In genomic region chr1:95664321-95664825, GRCm38 (mm10) we compare ENCODE assay signal across 8 mouse cellular contexts. TPM values are rescaled to one million over a fixed set of nuclear protein-coding genes. Genes with fewer than 3 reads are reported as not detected.
DNase-seq lines count a peak whose midpoint lies in the region; ATAC-seq and TF ChIP-seq lines count a peak whose summit lies in the region.

No protein-coding gene starts in this region.

- no peak for ATAC-seq in liver, embryonic 11.5 days (replicated peaks; ENCODE audit: low FRiP score)
- peak; percentile 3 to 8; a peak in 3 of 4 replicates for ATAC-seq in hematopoietic stem cell, adult 5-6 weeks (replicated peaks in 1 of 2; ENCODE audit: insufficient read depth in 1 of 2, low FRiP score in 2 of 2, low TSS enrichment in 1 of 2, low read depth in 1 of 2, poor library complexity in 2 of 2, severe bottlenecking in 2 of 2)

- no peak overlapping the region for H3K4me3 ChIP-seq in liver, embryonic 11.5 days (ENCODE audit: low read depth, low read length)
- H3K4me3 ChIP-seq in cortical plate, adult 2 months (ENCODE audit: insufficient read depth, low read length), result peak overlapping the region; percentile 46
- peak overlapping the region; percentile 77; the same call in 1 of the 2 replicates for H3K4me3 ChIP-seq in macrophage (ENCODE audit: inconsistent target)
- peak overlapping the region; percentile 46 for H3K4me3 ChIP-seq in thymus, adult 2 months (ENCODE audit: control insufficient read depth, insufficient read depth, low read length)

- TF ChIP-seq CTCF in cortical plate, adult 2 months (IDR thresholded peaks at IDR 0.05; ENCODE audit: extremely low read depth, insufficient read depth, low read length), result 0 out of 2 replicates have a peak, but pooled peaks have one; percentile 23
- TF ChIP-seq CTCF in thymus, adult 2 months (IDR thresholded peaks at IDR 0.05; ENCODE audit: borderline replicate concordance, control insufficient read depth, extremely low read depth, insufficient read depth, low read length, poor library complexity), result 0 out of 2 replicates have a peak, but pooled peaks have one; percentile 13

- H3K27me3 ChIP-seq in liver, embryonic 11.5 days (replicated peaks; ENCODE audit: control insufficient read depth, insufficient read depth, low read length), result peaks cover 4% of the 10 kb centered on the region; the same call in 1 of the 2 replicates
- H3K27me3 ChIP-seq in thymus, adult 2 months (ENCODE audit: control insufficient read depth, insufficient read depth, low read length), result no peaks in the 10 kb centered on the region

- 31% methylated on average over 4 of the region's 4 CpGs for WGBS in liver, embryonic 11.5 days
- 5% methylated on average over 4 of the region's 4 CpGs for WGBS in macrophage (ENCODE audit: missing documents)
- WGBS in thymus, adult 2 months, result 6% methylated on average over 4 of the region's 4 CpGs

- no peak overlapping the region for H3K9ac ChIP-seq in liver, embryonic 11.5 days (ENCODE audit: low read depth, low read length)

- no peaks in the 10 kb centered on the region for H3K36me3 ChIP-seq in liver, embryonic 11.5 days (ENCODE audit: control insufficient read depth, insufficient read depth, low read length)
- no peaks in the 10 kb centered on the region for H3K36me3 ChIP-seq in macrophage (ENCODE audit: inconsistent target)
- 0 out of 2 replicates have a peak, but pooled peaks cover 3% of the 10 kb centered on the region for H3K36me3 ChIP-seq in thymus, adult 2 months (ENCODE audit: control insufficient read depth, insufficient read depth, low read length)

- H3K79me2 ChIP-seq in macrophage (ENCODE audit: inconsistent target), result peaks cover 75% of the 10 kb centered on the region

- no peaks in the 10 kb centered on the region for H3K9me3 ChIP-seq in liver, embryonic 11.5 days (ENCODE audit: control insufficient read depth, low read length)

- DNase-seq in liver, embryonic 11.5 days (ENCODE audit: low spot score), result no peak
- no peak for DNase-seq in liver
- peak; percentile 27 for DNase-seq in thymus, adult 2 months
- DNase-seq in adrenal gland, adult 2 months, result no peak
- no peak for DNase-seq in urinary bladder, postnatal 25 days (ENCODE audit: low spot score)

- H3K4me1 ChIP-seq in liver, embryonic 11.5 days (replicated peaks; ENCODE audit: control insufficient read depth, insufficient read depth, low read length), result no peaks in the 10 kb centered on the region; the same call in 1 of the 2 replicates
- H3K4me1 ChIP-seq in cortical plate, adult 2 months (ENCODE audit: control insufficient read depth, insufficient read depth, low read length), result no peaks in the 10 kb centered on the region
- H3K4me1 ChIP-seq in thymus, adult 2 months (replicated peaks; ENCODE audit: control insufficient read depth, insufficient read depth, low read length), result peaks cover 12% of the 10 kb centered on the region

- H3K27ac ChIP-seq in liver, embryonic 11.5 days (ENCODE audit: low read depth, low read length), result no peak overlapping the region
- no peak overlapping the region for H3K27ac ChIP-seq in cortical plate, adult 2 months (ENCODE audit: insufficient read depth, low read length)
- H3K27ac ChIP-seq in macrophage, result peak overlapping the region; percentile 83
- H3K27ac ChIP-seq in thymus, adult 2 months (ENCODE audit: control insufficient read depth, insufficient read depth, low read length), result peak overlapping the region; percentile 80

- H3K4me2 ChIP-seq in liver, embryonic 11.5 days, result peak overlapping the region; percentile 5

- TF ChIP-seq POLR2A in cortical plate, adult 2 months (IDR thresholded peaks at IDR 0.05; ENCODE audit: extremely low read depth, insufficient read depth, low read length), result no peak
- TF ChIP-seq POLR2A in thymus, adult 2 months (IDR thresholded peaks at IDR 0.05; ENCODE audit: control insufficient read depth, extremely low read depth, insufficient read depth, low read length, poor library complexity), result no peak

RNA-seq across cellular contexts. Expression of gene St8sia4, which starts 3.0 kb away (rescaled TPM):
- polyA plus RNA-seq in liver, embryonic 11.5 days (2014; fragmentation: Nextera tagmentation; extraction: Ambion mirVana), result 2.6 and 4.0 TPM in 2 replicates
- polyA plus RNA-seq in cortical plate, adult 2 months (2012; rRNA removed), result 3.9 and 4.1 TPM in 2 replicates
- 84.7 and 112 TPM in 2 replicates for total RNA-seq in hematopoietic stem cell, adult 5-6 weeks (2017)
- total RNA-seq in macrophage (2018; cell fraction: chromatin; rRNA removed), result 100 to 1,000 TPM in 1 of 26 experiments, 10 to 100 TPM in 22, 1 to 10 TPM in 3; 6.5 to 118 (median 34.4) TPM
- total RNA-seq in macrophage (2018; cell fraction: cytosol; rRNA removed), result 10 to 100 TPM in 13 of 26 experiments, 1 to 10 TPM in 13; 2.4 to 22.5 (median 10.5) TPM
- total RNA-seq in macrophage (2018; cell fraction: nucleus; rRNA removed), result 10 to 100 TPM in 22 of 26 experiments, 1 to 10 TPM in 4; 8.2 to 72.5 (median 39.2) TPM
- 10.6 to 14.2 TPM (median 11.6 TPM) in 3 replicates for polyA plus RNA-seq in macrophage (2018)
- 3.9 and 4.1 TPM in 2 replicates for polyA plus RNA-seq in thymus, adult 2 months (2012; rRNA removed)
- total RNA-seq in adrenal gland, adult 2 months (2021), result 1 to 10 TPM in 1 of 2 experiments, under 1 TPM in 1; 0.89 to 2.5 TPM
- polyA plus RNA-seq in adrenal gland, adult 2 months (2012; rRNA removed), result 0.59 and 0.65 TPM in 2 replicates

Comparison
In these comparisons a context has a peak if more than half of its experiments do, and no peak if none do; other contexts are left out.
1. H3K27ac ChIP-seq: peak in macrophage (single experiment) and thymus, adult 2 months (single experiment); none in liver, embryonic 11.5 days (single experiment) and cortical plate, adult 2 months (single experiment).